Mouse (Mus musculus): Measurements from ENCODE around the gene Paqr5.

Gene Paqr5

DNA sequence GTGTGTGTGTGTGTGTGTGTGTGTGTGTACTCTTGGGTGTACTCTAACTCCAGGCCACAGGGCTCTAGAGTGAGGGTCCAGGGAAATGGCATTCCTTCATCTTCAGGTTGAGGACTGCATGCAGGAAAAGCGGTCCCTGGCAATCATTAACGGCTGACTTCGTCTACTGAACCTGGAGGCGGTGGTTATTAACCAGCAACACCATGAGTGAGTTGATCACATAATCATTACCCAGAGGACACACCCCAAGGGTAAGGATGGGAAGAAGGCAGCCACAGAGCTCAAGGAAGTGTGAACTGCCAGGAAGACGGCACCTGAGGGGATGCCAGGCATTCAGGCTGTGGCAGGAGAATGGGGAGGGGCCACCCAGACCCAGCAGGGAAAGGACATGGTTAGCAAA, 18.3 kb downstream of the Paqr5 start:
- DNase-seq (ENCODE audit: low spot score): no peak

GRCm38 (mm10) chr9:62007028-62007427, 19.6 kb downstream of the Paqr5 start:
- no peak for DNase-seq (ENCODE audit: low spot score)

DNA sequence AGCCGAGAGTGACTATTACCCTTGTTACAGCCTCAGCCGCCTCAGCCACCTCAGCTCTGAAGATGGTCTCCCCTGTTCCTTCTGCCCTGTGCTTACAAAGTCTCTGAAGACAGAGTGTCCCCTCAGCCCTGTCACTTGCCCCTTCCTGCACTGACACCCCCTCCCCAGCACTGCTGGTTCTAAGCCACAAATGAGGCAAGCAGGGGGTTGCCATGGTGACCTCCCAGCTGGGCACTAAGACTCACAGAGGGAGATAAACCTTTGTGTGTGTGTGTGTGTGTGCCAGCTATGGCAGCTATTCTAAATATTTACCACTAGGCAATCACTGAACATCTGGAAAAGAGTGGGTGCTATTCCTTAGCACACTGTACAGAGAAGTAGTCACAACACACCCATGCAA, 23.0 kb downstream of the Paqr5 start:
- no peak for DNase-seq (ENCODE audit: low spot score)

DNA sequence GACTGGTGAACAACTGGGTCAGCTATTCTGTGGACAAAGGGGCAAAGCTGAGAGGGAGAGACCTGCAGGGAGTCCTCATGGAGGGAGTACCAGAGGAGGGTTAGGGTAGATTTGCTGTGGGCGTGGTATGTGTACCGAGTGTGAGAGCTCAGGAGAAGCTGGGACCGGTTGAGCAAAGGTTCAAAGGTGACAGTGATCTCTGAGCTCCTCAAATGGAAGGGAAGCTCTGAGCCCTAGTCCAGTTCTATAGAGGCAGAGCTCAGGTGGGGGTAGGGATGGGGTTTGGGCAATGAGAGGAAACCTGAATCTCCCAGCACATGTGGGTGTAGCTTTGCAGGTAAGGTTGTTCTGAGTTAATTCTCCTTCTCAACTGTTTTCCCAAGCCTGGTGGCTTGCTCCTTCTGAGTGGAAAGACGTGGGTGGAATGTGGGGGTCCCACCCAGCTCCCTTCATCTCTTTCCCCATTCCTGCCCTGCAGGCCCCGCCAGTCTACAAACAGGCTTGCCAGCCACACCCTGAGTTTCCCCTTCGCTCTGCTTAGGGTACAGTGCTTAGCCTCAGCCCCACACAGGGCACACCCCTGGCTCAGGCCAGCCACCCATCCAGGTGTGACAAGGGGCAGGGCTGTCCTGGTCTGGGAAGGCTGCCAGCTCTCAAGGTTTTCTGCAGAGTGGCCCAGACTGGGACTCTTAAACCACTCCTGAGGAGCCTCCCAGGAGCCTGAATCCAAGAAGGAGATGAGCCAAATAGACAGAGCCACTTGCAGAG, 26.8 kb downstream of the Paqr5 start:
- DNase-seq (ENCODE audit: low spot score): peak; percentile 78

- peak; percentile 61 for DNase-seq (ENCODE audit: low spot score)
Observed at GRCm38 (mm10) chr9:61997860-61998259, 28.8 kb downstream of the Paqr5 start.

DNA sequence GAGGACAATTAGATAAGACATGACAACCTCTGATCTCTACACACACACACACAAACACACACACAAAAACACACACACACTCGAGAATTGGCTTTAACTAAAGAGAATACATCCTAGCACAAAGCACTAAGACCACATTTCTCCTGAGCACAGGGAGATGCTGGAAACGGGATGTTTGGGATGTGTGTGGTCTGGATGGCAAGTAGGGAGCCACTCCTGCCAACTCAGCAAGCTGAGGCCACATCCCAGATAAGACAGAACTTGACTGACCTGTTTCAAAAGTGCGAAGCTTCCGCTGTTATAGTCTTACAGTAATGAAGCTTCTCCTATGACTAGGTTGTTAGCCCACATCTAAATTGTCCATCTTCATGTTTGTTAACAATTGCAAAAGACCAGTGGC, 35.5 kb downstream of the Paqr5 start:
- no peak for DNase-seq (ENCODE audit: low spot score)

DNA sequence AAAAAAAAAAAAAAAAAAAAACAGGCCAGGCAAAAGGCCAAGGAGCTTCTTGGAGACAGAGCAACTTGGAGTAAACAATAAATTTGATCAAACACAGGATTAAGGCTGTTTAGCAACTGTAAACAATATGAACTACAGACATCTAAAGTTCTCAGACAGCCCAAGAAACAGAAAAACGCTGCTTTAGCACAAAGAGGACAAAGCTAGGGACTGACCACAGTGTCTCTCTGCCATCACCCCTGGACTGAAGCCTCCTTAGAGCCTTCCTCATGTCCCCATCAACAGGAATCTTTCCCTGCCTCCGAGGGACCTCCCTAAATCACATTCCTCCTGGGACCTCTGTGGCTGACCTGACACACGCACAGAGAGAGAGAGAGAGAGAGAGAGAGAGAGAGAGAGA, 35.9 kb downstream of the Paqr5 start:
- no peak for DNase-seq (ENCODE audit: low spot score)

GRCm38 (mm10) chr9:61986055-61986454, 40.6 kb downstream of the Paqr5 start:
- DNase-seq (ENCODE audit: low spot score): no peak

GRCm38 (mm10) chr9:61985183-61985863, 41.3 kb downstream of the Paqr5 start:
- peak; percentile 68 for DNase-seq (ENCODE audit: low spot score)

- DNase-seq (ENCODE audit: low spot score): peak; percentile 57
Observed at GRCm38 (mm10) chr9:61982940-61983620, 43.6 kb downstream of the Paqr5 start.

GRCm38 (mm10) chr9:61981876-61982275, 44.8 kb downstream of the Paqr5 start:
- DNase-seq (ENCODE audit: low spot score): no peak

GRCm38 (mm10) chr9:61979983-61980382, 46.7 kb downstream of the Paqr5 start:
- DNase-seq (ENCODE audit: low spot score): no peak

- no peak for DNase-seq (ENCODE audit: low spot score)
Observed at GRCm38 (mm10) chr9:61977258-61977945, 49.3 kb downstream of the Paqr5 start.

DNA sequence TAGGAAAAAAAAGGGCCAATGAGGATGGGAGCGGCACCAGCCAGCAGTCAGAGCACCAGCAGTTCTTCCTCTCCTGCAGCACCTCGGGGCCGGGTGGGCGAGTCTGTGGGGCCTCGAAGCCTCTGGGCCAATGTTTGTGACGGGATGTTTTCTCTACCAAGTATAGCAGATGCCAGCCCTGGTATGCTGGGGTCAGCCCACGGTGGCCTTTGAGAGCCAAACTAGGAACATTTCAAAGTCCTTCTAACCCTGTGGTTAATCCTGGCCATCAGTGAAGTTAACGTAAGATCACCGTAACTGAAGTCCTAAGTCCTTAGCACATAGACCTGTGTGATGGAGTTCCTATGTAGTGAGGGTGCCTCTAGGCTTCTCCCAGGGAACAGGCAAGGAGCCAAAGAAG, 54.6 kb downstream of the Paqr5 start:
- DNase-seq (ENCODE audit: low spot score): no peak

DNA sequence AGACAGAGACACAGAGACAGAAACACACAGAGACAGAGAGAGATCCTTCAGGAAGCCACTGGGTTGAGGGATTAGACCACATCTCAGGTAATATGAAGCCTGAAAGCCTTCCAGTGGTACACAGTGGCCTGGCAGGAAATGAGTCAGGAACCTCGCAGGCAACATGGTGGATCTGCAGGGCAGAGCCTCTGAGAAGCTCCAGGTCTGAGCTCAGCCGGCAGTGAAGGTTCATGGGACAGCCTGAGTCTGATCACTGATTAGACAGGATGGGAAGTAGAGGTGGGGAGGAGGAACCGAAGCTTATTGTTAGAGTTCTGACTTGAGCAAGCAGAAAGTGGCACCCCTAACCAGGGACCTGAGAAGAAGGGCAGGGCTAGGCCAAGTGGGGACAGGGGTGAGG, 55.6 kb downstream of the Paqr5 start:
- no peak for DNase-seq (ENCODE audit: low spot score)

GRCm38 (mm10) chr9:61967357-61967756, 59.3 kb downstream of the Paqr5 start:
- DNase-seq (ENCODE audit: low spot score): no peak

GRCm38 (mm10) chr9:61965987-61966386, 60.7 kb downstream of the Paqr5 start:
- DNase-seq (ENCODE audit: low spot score): no peak

GRCm38 (mm10) chr9:61965411-61965930, 61.2 kb downstream of the Paqr5 start:
- peak; percentile 82 for DNase-seq (ENCODE audit: low spot score)

GRCm38 (mm10) chr9:61963356-61963755, 63.3 kb downstream of the Paqr5 start:
- DNase-seq (ENCODE audit: low spot score): no peak

- no peak for DNase-seq (ENCODE audit: low spot score)
Observed at GRCm38 (mm10) chr9:61961181-61961580, 65.5 kb downstream of the Paqr5 start.

GRCm38 (mm10) chr9:61960753-61961152, 65.9 kb downstream of the Paqr5 start:
- peak; percentile 77 for DNase-seq (ENCODE audit: low spot score)

GRCm38 (mm10) chr9:61959921-61960569, 66.6 kb downstream of the Paqr5 start:
- peak; percentile 71 for DNase-seq (ENCODE audit: low spot score)
